Mouse (Mus musculus) ES-E14 (cell line): Measurements from ENCODE around the gene Hpn.

Experiments used
- CHD2 ChIP-seq: IDR thresholded peaks from 2 replicates; pipeline ENCODE4 v1.6.1; 2014; ENCODE audit warnings: mild to moderate bottlenecking, low read depth, low read length, inconsistent platforms
- MAFK ChIP-seq: IDR thresholded peaks from 2 replicates; pipeline ENCODE4 v1.6.1; 2014; ENCODE audit warnings: mild to moderate bottlenecking, low read depth, low read length, inconsistent platforms; ENCODE audit not compliant: insufficient read depth
- ZC3H11A ChIP-seq: IDR thresholded peaks from 2 replicates; pipeline ENCODE4 v1.6.1; 2012; ENCODE audit warnings: low read depth, mild to moderate bottlenecking, inconsistent platforms, low read length, borderline replicate concordance
- ZNF384 ChIP-seq: IDR thresholded peaks from 2 replicates; pipeline ENCODE4 v1.6.1; 2012; ENCODE audit warnings: low read depth, low read length, inconsistent platforms

- no peak for TF ChIP-seq ZNF384
- no peak for TF ChIP-seq ZC3H11A
- TF ChIP-seq CHD2 = no peak
- no peak for TF ChIP-seq MAFK
These were observed 33.7 kb upstream of the Hpn start for GRCm38 (mm10) chr7:31148756-31149155.
